Mouse (Mus musculus) olfactory bulb, adult 2 months (tissue): ENCODE measurements around the gene Mob1a. TPM values are rescaled to one million over a fixed set of nuclear protein-coding genes. Genes with fewer than 3 reads are reported as not detected.
A peak's percentile ranks its signal among the peaks of the same experiment; 100 is the strongest.

Experiments
- H3K27ac ChIP-seq: fragments of 200-500 bp; 2 replicates; pipeline ENCODE4 v1.5.1; 2012; ENCODE audit warnings: low read depth, low read length; ENCODE audit not compliant: insufficient read depth
- H3K4me1 ChIP-seq: fragments of 200-500 bp; 2 replicates; pipeline ENCODE4 v1.6.1; 2012; ENCODE audit warnings: low read length; ENCODE audit not compliant: control insufficient read depth, insufficient read depth
- H3K4me3 ChIP-seq: fragments of 200-500 bp; 2 replicates; pipeline ENCODE4 v1.5.1; 2012; ENCODE audit warnings: mild to moderate bottlenecking, low read depth, low read length, moderate library complexity; ENCODE audit not compliant: insufficient read depth
- CTCF ChIP-seq: fragments of 200-500 bp; IDR thresholded peaks from 2 replicates; pipeline ENCODE4 v1.5.1; 2012; ENCODE audit warnings: low read depth, mild to moderate bottlenecking, low read length, moderate library complexity; ENCODE audit not compliant: insufficient read depth
- POLR2A ChIP-seq: fragments of 200-500 bp; IDR thresholded peaks from 2 replicates; pipeline ENCODE4 v1.6.1; 2012; ENCODE audit warnings: mild to moderate bottlenecking, low read depth, low read length, moderate library complexity; ENCODE audit not compliant: insufficient read depth
- WGBS: fragments of 180-500 bp; shearing (Covaris S2); methylation state at CpG from one replicate; pipeline ENCODE4 v1.1.7; 2018; 5-methylcytosine and 5-hydroxymethylcytosine counted together
- polyA plus RNA-seq: library from polyadenylated mRNA; stranded (reverse); fragments of >200 nt; gene quantifications from 2 replicates; pipeline ENCODE4 v1.2.4, GENCODE M21; 2012; ENCODE audit warnings: low replicate concordance; ENCODE audit not compliant: missing spikeins, insufficient read depth, insufficient read length

The Mob1a gene
- polyA plus RNA-seq, result not detected in 2 replicates

- peak; percentile 96 for TF ChIP-seq POLR2A
- no peak for TF ChIP-seq CTCF
- peak within 1 kb of the TSS; percentile 41; the same call in 1 of the 2 replicates for H3K27ac ChIP-seq
- no peaks in the 10 kb centered on the region for H3K4me1 ChIP-seq
- 1% methylated on average over 65 of the region's 65 CpGs for WGBS
- H3K4me3 ChIP-seq, result peak within 1 kb of the TSS; percentile 83
Observed at GRCm38 (mm10) chr6:83325525-83326393, at the start of gene Mob1a, which contains the start of gene Mthfd2. TSS of gene Mob1a (plus strand) at chr6:83326016. TSS of gene Mthfd2 (minus strand) at chr6:83325908.

GRCm38 (mm10) chr6:83277151-83277550 is 48.7 kb upstream of the Mob1a start:
- 68% methylated on average over 13 of the region's 13 CpGs for WGBS
- no peak for TF ChIP-seq CTCF
- TF ChIP-seq POLR2A, result no peak
- H3K4me1 ChIP-seq, result no peaks in the 10 kb centered on the region
- no peak overlapping the region for H3K27ac ChIP-seq
- no peak overlapping the region for H3K4me3 ChIP-seq

- TF ChIP-seq CTCF (no peak), POLR2A (no peak)
- Histone ChIP-seq H3K27ac (no peak overlapping the region), H3K4me3 (no peak overlapping the region), H3K4me1 (no peaks in the 10 kb centered on the region)
- WGBS, result 30% methylated on average over 2 of the region's 2 CpGs
Observed at GRCm38 (mm10) chr6:83278881-83279280, 46.9 kb upstream of the Mob1a start.

- 81% methylated on average over 8 of the region's 8 CpGs for WGBS
- Histone ChIP-seq H3K4me1 (no peaks in the 10 kb centered on the region), H3K27ac (no peak overlapping the region), H3K4me3 (no peak overlapping the region)
- TF ChIP-seq POLR2A, result no peak
- TF ChIP-seq CTCF, result no peak
Observed at GRCm38 (mm10) chr6:83280256-83280955, 45.4 kb upstream of the Mob1a start.

- Histone ChIP-seq H3K27ac (no peak overlapping the region), H3K4me1 (no peaks in the 10 kb centered on the region), H3K4me3 (no peak overlapping the region)
- 74% methylated on average over 7 of the region's 7 CpGs for WGBS
- TF ChIP-seq CTCF, result no peak
- no peak for TF ChIP-seq POLR2A
Observed at GRCm38 (mm10) chr6:83300447-83301229, 25.2 kb upstream of the Mob1a start.

GRCm38 (mm10) chr6:83301294-83301693 is 24.5 kb upstream of the Mob1a start:
- TF ChIP-seq CTCF, result no peak
- no peak for TF ChIP-seq POLR2A
- H3K27ac ChIP-seq, result no peak overlapping the region
- H3K4me3 ChIP-seq, result no peak overlapping the region
- 87% methylated on average over 2 of the region's 2 CpGs for WGBS
- no peaks in the 10 kb centered on the region for H3K4me1 ChIP-seq

- Histone ChIP-seq H3K27ac (no peak overlapping the region), H3K4me1 (no peaks in the 10 kb centered on the region), H3K4me3 (no peak overlapping the region)
- 66% methylated on average over 5 of the region's 5 CpGs for WGBS
- TF ChIP-seq CTCF, result no peak
Observed at GRCm38 (mm10) chr6:83302264-83302663, 23.6 kb upstream of the Mob1a start.

- no peak for TF ChIP-seq CTCF
- TF ChIP-seq POLR2A, result no peak
- 91% methylated on average over 7 of the region's 7 CpGs for WGBS
Observed at GRCm38 (mm10) chr6:83309017-83309416, 16.8 kb upstream of the Mob1a start.

GRCm38 (mm10) chr6:83311206-83311605 is 14.6 kb upstream of the Mob1a start:
- no peak overlapping the region for H3K27ac ChIP-seq
- 94% methylated on average over 11 of the region's 11 CpGs for WGBS
- H3K4me1 ChIP-seq, result peaks cover 2% of the 10 kb centered on the region; the same call in 1 of the 2 replicates
- TF ChIP-seq POLR2A, result no peak
- no peak overlapping the region for H3K4me3 ChIP-seq

More at GRCm38 (mm10) chr6:83309017-83309416, 16.8 kb upstream of the Mob1a start:
- no peak overlapping the region for H3K4me3 ChIP-seq
- H3K27ac ChIP-seq, result no peak overlapping the region
- H3K4me1 ChIP-seq, result no peaks in the 10 kb centered on the region
